Mouse (Mus musculus) urinary bladder, adult 2 months (tissue): ENCODE measurements around the gene Klrb1a. TPM values are rescaled to one million over a fixed set of nuclear protein-coding genes. Genes with fewer than 3 reads are reported as not detected.
A peak's percentile ranks its signal among the peaks of the same experiment; 100 is the strongest.

ENCODE experiments used
- DNase-seq: peaks from one replicate; pipeline ENCODE4 v3.0.0; 2022; ENCODE audit warnings: low spot score
- polyA plus RNA-seq: library from polyadenylated mRNA; depleted of rRNA; stranded (reverse); fragments of >200 nt; gene quantifications from 2 replicates; pipeline ENCODE4 v1.2.3, GENCODE M21; 2012; rRNA removed

Klrb1a gene
- polyA plus RNA-seq, 1 experiment: 0.22 TPM

GRCm38 (mm10) chr6:128602026-128602425, 21.3 kb downstream of the Klrb1a start:
- DNase-seq: no peak

DNA sequence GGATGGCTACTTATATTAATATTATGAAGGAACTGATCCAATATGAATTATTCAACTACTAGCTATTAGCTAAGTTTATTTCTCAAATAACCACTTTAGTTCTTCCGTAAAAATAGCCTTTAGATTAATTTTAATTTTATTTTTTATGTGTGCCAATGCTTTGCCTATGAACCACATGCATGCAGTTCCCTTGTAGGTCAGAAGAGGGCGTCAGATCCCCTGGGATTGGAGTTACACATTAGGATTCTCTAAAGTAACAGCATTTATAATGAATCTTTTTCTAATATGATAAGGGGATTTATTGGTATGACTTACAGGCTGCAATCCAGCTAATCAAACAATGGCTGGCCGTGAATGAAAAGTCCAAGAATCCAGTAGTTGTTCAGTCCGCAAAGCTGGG, 23.8 kb downstream of the Klrb1a start:
- DNase-seq: no peak

DNA sequence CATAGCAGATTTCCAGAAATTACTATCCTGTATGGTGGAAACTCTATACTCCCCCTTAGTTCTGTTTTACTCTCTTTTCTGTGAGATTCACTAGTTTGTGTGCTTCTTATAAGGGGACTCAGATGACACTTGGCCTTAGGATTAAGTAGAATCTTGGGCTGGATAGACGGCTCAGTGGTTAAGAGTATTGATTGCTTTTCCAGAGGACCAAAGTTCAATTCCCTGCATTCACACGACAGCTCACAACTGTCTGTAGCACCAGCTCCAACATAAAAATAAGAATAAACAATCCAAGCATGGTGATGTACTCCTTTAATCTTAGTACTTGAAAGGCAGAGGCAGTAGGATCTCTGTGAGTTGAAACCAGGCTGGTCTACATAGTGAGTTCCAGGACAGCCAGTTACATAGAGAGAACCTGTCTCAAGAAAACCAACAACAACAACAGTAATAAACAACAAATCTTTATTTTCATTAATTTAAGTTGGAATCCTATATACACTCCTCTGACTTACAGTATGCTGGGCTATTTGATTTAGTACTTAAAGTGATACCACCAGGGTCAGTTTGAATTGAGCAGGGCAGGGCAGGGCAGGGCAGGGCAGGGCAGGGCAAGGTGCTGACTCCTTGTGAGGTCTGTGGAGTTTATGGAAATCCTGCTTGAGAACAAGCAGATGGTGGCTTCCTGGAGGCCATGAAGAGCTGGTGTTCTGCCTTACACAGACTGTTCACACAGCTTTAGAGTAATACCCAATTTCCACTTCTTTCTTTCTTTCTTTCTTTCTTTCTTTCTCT, 24.9 kb downstream of the Klrb1a start:
- no peak for DNase-seq

DNA sequence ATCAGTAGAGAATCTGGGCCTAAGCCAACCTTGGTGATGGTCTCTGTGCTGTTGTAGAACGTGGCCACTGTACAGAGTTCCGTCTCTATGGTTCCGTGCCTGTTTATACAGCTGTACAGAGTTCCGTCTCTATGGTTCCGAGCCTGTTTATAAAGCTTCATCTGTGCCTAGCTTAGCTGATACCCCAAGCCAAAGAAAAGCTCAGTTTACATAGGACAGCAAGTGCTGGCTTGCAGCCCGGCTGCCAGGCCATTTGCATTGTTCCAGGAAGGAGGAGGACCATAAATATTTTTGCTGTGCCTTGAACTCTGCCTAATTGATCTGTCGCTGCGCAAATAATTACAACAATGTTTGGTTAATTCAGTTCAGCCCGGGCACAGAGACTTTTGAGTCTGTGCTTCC, 26.2 kb downstream of the Klrb1a start:
- peak; percentile 31 for DNase-seq

DNA sequence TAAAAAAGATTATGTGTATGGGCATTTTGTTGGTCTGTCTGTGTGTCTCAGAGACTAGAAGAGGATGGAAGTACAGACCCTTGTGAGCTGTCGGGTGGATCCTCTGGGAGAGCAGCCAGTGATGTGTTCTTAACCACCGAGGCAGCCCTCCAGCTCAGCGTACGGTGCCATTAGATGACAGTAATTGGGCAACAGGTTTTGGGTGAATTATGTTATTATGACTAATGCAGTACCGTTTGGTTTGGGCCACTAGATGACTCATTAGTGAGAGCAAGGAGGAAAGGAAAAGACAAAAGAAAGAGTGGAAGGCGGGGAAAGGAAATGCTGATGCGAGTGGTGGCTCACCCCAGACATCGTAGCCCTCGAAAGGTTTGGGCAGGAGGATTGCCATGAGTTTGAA, 28.7 kb downstream of the Klrb1a start:
- DNase-seq: no peak

DNA sequence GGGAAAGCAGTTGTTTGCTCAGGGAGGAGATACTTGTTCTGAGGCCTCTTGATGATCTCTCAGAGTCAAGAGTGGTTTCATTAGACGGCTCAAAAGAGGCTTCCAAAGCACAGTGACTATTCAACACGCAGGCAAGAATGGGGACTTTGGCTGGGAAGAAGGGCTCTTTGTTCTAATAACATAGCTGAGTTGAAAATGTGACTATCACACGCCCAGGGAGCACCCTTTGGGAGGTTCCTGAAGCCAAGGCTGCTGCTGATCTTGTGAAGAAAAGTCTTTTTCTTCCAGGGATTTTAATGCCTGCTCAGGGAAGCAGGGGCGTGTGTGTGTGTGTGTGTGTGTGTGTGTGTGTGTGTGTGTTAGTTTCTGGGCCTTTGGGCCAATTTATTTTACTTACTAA, 33.9 kb downstream of the Klrb1a start:
- DNase-seq: no peak

- no peak for DNase-seq
These were observed 35.7 kb downstream of the Klrb1a start for GRCm38 (mm10) chr6:128587619-128588018.

- DNase-seq: no peak
These were observed 37.6 kb downstream of the Klrb1a start for GRCm38 (mm10) chr6:128585642-128586245.

DNA sequence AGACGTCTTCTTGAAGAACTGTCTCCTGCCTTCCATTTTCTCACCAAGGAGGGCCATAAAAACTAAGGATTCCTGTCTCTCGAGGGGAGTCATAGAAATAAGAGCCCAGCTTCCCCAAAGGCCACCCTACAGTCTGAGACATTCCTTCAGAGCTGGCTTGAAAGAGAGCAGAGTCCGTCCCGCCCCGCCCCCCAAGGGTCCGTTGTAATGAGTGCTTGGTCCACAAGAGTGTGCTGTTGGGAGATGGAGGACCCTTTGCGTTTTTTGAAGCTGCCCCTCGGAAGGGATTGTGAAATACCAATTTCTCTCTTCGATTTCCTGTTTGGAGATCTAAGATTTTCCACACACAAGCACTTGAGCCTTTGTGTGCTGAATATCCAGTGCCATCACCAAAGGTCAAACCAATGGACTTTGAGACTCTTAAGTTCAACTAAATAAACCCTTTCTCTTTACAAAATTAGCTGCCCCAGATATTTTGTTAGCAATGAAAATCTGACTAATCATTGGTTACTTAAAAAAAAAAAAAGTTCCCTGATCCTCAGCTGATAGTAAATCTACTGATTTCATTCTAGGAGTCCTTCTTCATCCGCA, 39.2 kb downstream of the Klrb1a start:
- DNase-seq: no peak

DNA sequence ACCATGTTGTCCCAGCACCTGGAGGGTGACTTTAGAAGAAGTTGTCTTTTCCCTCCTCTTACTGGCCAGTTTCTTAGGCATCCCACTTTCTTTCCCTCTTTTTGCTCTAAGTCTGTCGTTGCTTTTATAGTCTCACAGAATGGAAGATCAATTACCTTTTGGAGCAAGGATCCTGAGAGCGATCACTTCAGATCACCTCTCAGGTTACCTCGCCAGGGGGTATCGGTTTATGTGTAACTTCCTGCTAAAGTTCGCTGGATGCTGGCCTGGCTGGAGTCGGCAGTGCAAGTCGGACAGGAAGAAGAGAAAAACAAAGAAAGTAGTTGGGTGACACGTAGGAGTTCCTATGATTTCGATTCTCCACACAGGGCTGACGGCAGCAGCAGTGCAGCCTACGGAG, 41.8 kb downstream of the Klrb1a start, which contains the start of gene A2ml1:
Gene A2ml1 (minus strand): TSS at position 101 of the 400 bp plus-strand sequence.
- DNase-seq: no peak

- DNase-seq: no peak
These were observed 46.0 kb downstream of the Klrb1a start for GRCm38 (mm10) chr6:128577301-128577700.

DNA sequence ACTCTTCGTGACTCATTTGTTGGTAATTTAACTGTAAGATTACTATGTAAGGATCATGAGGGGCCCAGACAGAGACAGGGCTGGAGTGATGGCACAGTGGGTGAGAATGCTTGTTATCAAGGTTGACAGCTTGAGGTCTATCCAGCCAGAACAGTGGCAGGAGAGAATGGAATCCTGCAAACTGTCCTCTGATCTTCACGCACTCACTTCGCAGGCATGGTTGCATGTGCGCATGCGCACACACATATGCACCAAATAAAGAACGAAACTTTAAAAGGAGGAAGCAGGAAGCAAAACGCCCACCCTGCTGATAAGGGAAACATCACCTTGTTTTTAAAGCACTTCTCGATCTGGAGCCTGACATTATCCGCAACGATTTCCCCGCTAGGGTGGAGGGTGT, 56.7 kb downstream of the Klrb1a start:
- DNase-seq: no peak

Other genes with a start within 250 kb of the Klrb1a start
- gene Tex52, start 248.1 kb downstream of the Klrb1a start, polyA plus RNA-seq: 0.10 TPM in 1 of 2 replicates, not detected in the other
- gene Gm44596, start 248.0 kb downstream of the Klrb1a start, polyA plus RNA-seq: not detected in 2 replicates
- gene Nrip2, start 224.2 kb downstream of the Klrb1a start, polyA plus RNA-seq: 5.0 and 5.6 TPM in 2 replicates
- 10.9 and 15.7 TPM in 2 replicates for gene Itfg2, start 198.6 kb downstream of the Klrb1a start, polyA plus RNA-seq
- 115 and 121 TPM in 2 replicates for gene Fkbp4, start 184.9 kb downstream of the Klrb1a start, polyA plus RNA-seq
- gene Pzp, start 96.8 kb downstream of the Klrb1a start, polyA plus RNA-seq: 0.09 TPM in 1 of 2 replicates, not detected in the other
- not detected in 2 replicates for gene A2ml1, start 41.9 kb downstream of the Klrb1a start, polyA plus RNA-seq
- not detected in 2 replicates for gene Clec2h, start 38.9 kb upstream of the Klrb1a start, polyA plus RNA-seq
- not detected in 2 replicates for gene Klrb1, start 99.5 kb upstream of the Klrb1a start, polyA plus RNA-seq
- 1.1 TPM in 2 replicates for gene Klrb1c, start 165.7 kb upstream of the Klrb1a start, polyA plus RNA-seq
- gene Gm44511, start 202.8 kb upstream of the Klrb1a start, polyA plus RNA-seq: 0.23 and 0.43 TPM in 2 replicates
- gene Klrb1b, start 202.8 kb upstream of the Klrb1a start, polyA plus RNA-seq: 0.92 and 0.93 TPM in 2 replicates